Mouse (Mus musculus) T-helper 2 cell (primary cell): ENCODE measurements at regions not wholly inside any gene's neighbourhood (a gene's known extent, or its start where the extent isn't known, plus 50 kb on each side); places are given as distances from the start of the nearest gene placed in this dataset.

Experiments
- in situ Hi-C: fragments of 300-600 bp; cut with MboI, MseI; formaldehyde crosslinking; loops from one replicate; pipeline ENCODE4 v1.15.1; 2025; ENCODE audit warnings: high pct_unique_total_duplicates

DNA sequence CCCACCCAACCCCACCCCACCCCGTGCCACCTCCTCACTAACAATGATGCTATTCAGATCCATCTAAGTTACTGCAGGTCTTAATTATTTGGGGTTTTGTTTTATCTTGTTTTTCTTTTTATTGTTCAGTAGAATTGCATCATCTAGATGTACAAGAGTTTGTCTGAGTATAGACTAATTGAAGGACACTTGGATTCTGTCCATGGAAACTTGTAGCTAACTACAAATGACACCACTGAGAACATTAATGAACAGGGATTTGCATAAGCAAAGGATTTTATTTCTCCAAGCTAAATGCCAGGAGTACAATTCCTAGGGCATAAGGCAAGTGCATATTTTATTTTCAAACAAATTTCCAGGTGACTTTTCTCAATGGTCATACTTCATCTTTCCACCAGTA is 318.4 kb upstream of the Slc7a11 start:
- in situ Hi-C loops: no loop called here

DNA sequence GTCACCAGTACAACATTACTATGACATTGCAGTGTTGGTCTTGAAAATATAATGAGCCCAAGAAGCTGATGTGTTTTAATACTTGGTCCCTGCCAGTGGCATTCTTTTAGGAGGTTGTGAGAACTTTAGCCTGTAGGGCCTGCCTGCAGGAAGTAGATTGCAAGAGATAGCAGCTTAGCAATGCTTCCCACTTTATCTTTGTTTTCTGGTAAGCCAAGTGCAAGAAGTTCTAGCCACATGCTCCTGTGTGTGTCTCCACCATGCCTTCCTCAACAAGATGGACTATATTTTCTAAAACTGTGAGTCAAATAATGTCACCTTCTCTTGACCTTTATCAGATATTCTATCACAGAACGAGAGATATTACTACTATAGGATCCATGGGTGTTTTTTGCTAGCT is 314.7 kb upstream of the Slc7a11 start:
- in situ Hi-C loops: loop anchor here (5.0 kb wide), 1 partner anchor 59 kb away; no protein-coding TSS in a partner anchor

- in situ Hi-C loops: no loop called here
Measured at GRCm38 (mm10) chr3:50737173-50737572, 293.8 kb upstream of the Slc7a11 start.

- in situ Hi-C loops: loop anchor here (10.0 kb wide), 1 partner anchor 266 kb away; no protein-coding TSS in a partner anchor
Measured at GRCm38 (mm10) chr3:50719035-50719434, 275.6 kb upstream of the Slc7a11 start.

- in situ Hi-C loops: loop anchor here (10.0 kb wide), 1 partner anchor 271 kb away; no protein-coding TSS in a partner anchor
Measured at GRCm38 (mm10) chr3:50713463-50713862, 270.0 kb upstream of the Slc7a11 start.

DNA sequence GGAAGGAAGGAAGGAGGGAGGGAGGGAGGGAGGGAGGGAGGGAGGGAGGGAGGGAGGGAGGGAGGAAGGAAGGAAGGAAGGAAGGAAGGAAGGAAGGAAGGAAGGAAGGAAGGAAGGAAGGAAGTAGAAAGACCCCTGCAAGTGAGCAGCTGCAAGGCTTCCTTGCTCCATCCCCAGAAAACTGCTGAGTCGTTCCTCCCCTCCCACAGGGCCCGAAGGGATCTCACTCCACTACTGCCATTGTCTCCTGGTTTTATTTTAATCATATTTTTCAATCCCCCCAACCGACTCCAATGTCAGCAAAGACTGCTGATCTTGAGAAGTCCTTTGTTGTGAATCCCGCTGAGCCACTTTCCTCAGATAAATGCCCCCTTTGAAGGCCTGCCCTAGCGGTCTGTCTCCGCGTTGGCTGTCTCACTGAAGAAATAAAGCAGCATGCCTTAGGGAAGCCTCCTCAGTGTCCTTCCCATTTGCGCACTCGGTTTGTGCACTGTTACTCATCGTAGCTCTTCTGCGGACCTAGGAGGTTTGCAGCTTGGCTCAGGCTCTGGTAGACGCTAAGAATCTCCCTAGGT is 266.1 kb upstream of the Slc7a11 start:
- in situ Hi-C loops: no loop called here

- in situ Hi-C loops: no loop called here
Measured at GRCm38 (mm10) chr3:50706707-50707106, 263.3 kb upstream of the Slc7a11 start.

- in situ Hi-C loops: no loop called here
Measured at GRCm38 (mm10) chr3:50694904-50695680, 251.7 kb upstream of the Slc7a11 start.

DNA sequence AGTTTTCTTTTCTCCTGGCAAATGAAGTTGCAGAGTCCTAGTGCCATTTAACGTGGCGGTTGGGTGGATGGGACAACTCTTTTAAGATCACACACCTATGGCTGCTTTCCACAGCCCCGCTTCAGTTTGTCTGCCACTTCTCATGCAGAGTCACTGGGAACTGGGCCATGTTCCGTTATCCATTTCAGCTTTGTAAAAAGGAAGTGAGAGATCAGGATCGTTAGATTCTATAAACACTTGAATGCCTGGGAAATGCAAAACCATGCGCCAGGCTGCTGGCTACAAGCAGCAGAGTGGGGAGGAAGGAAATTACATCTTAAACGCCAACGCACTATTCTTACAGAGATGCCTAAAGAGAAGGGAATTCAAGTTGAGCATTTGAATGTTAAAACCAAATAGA is 251.1 kb upstream of the Slc7a11 start:
- in situ Hi-C loops: no loop called here

DNA sequence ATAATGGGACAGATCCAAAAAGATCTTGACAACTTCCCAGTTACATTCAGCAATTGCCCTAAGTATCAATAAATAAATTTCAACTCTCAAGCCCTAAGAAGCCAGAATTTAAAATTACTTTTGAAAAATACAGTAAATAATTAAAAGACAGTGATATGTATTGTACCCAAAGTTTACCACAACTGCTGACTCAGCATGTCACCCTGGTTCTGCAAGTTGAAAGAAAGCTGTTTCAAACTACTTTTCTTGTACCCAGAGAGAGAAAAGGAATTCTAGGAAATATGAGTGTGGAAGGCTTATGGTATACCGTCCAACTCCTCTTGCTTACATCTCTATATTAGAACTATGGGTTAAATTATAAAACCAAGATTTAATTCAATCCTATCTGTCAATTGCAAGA is 248.9 kb upstream of the Slc7a11 start:
- in situ Hi-C loops: no loop called here

DNA sequence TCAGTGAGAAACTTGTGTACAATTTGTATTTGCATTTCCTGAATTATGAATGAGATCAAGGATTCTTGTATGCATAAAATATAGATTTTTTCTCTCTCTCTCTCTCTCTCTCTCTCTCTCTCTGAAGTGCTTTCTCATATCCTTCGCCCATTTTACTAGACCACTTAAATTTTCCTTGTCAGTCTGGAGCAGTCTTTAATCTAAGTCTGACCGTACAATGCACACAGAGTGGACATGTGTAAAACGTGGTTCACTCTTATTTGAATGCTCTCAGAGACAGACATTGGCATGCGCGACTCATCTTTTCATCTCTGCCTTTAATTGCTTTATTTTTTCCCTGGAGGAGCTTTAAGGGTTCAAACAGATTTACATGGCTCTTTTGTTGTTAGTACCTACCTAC is 247.3 kb upstream of the Slc7a11 start:
- in situ Hi-C loops: no loop called here

- in situ Hi-C loops: no loop called here
Measured at GRCm38 (mm10) chr3:50689375-50689774, 246.0 kb upstream of the Slc7a11 start.

GRCm38 (mm10) chr3:50687755-50688154 is 244.3 kb upstream of the Slc7a11 start:
- in situ Hi-C loops: no loop called here

- in situ Hi-C loops: no loop called here
Measured at GRCm38 (mm10) chr3:50678611-50678988, 235.2 kb upstream of the Slc7a11 start.

DNA sequence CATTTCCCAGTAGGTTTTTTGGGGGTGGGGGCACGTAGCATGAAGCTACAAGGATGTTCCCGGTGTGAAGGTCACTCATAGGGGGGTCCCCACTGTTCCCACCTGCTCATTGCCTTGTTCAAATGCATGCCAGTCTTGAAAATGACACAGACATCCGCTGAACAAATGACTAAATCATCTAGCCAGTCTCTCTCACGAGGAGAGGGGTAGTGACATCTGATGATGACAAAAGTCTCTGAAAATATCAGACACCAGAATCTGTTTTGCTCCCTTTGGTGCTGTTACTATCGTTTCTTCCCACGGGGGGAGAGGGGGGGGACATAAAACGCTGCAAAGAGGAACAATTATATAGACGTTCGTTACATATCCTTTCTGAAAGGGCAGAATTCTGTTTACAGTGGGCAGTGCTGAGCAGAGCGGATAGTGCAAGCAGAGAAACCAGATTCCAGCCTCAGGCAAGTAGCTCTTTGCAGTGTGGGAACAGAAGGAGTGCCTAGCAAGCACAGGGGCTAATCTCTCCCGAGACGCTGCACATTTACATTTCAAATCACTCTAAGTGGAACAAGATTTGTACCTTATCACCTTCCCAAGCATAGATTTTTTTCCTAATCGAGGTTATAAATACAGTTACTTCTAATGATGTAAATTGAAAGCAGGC is 234.7 kb upstream of the Slc7a11 start:
- in situ Hi-C loops: no loop called here

- in situ Hi-C loops: no loop called here
Measured at GRCm38 (mm10) chr3:50675769-50676168, 232.4 kb upstream of the Slc7a11 start.

GRCm38 (mm10) chr3:50674860-50675566 is 231.6 kb upstream of the Slc7a11 start:
- in situ Hi-C loops: no loop called here

DNA sequence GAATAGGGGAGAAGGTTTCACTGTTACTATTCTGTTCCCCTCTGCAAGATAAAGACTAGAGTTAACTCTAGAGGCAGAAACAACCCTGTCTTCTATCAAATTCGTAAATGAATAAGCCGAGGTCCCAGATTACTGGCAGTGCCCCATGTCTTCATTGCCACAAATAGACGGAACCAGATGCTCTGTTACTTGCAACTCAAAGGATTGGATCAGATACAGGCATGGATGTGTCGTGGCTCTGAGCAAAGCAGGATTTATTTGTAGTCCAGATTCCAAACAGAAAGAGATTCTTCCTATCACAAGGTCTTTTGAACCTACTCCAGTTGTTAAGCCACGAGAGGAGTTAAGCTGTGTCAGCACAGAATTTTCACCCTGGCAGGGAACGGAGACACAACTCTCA is 221.9 kb upstream of the Slc7a11 start:
- in situ Hi-C loops: no loop called here

DNA sequence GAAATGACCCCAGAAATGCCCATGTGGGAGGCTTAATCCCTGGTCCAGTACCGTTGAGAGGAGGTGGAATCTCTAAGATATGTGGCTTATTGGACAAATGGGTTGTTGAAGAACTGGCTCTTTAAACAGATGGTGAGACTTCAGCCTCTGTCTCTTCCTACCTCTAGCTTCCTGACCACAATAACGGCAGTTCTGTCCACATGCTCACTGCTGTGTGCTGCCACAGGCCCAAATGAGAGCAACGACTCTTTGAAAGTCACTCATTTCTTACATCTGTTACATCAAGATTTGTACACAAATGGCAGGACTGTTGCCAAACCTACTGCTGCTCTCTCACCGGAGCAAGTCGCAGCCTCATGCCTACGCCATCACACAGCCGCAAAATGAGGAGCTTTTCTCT is 217.6 kb upstream of the Slc7a11 start:
- in situ Hi-C loops: no loop called here

- in situ Hi-C loops: no loop called here
Measured at GRCm38 (mm10) chr3:50660566-50660965, 217.2 kb upstream of the Slc7a11 start.

GRCm38 (mm10) chr3:50657890-50658289 is 214.5 kb upstream of the Slc7a11 start:
- in situ Hi-C loops: no loop called here

DNA sequence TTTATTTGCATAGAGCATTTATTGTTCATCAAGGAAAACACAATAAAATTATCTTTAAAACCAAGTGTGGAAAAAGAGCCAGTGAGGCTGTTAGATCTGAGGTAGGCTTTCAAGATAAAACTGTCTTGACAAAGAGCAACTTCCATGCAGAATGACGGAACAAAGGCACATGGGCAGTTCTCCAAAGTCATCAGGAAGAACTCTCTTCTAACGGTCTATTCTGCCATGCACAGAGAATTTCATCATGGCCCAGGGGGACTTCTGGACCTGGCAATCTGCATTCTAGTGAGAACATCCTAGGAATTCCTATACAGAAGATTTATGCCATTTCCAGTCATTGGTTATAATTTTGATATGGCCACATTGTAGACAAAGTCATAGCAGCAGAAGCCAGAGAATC is 211.0 kb upstream of the Slc7a11 start:
- in situ Hi-C loops: no loop called here
